Mouse (Mus musculus): Measurements from ENCODE around the gene Tk1.
"Not testable (repeated sequence)": the region's sequence is repeated elsewhere in the genome, so short reads cannot be mapped to it uniquely, and the experiment has no call there.

Tk1 gene

DNA sequence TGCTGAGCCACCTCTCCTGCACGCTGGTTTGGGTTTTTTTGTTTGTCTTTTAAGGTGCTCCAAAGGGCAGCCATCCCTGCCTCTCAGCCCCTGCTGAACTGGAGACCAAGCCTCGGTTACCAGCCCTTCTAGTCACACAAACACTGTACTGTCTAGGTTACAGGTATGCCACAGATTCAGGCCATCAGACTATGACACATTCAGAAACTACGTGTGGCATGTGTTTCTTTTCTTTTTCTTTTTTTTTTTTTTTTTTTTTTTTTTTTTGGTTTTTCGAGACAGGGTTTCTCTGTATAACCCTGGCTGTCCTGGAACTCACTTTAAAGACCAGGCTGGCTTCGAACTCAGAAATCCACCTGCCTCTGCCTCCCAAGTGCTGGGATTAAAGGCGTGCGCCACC, 37.4 kb downstream of the Tk1 start:
- not testable (repeated sequence) for DNase-seq

DNA sequence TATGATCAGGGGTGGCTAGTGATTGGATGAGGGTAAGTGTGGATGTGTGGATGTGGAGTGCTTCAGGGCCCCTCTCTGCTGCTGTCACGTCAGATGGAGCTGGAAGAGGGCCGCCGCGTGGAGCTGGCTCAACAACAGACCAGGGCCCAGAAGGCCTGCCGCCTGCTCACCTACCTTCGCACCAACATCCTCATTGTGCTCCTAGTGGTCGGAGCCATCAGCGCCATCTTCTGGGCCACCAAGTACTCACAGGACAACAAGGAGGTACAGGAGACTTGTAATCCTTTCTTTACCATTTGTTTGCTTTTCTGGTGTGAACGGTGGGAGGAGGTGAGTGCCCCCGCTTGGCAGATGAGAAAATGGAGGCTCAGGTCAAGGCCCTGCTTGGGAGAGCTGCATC, 39.6 kb downstream of the Tk1 start:
- peak; percentile 79 for DNase-seq

DNA sequence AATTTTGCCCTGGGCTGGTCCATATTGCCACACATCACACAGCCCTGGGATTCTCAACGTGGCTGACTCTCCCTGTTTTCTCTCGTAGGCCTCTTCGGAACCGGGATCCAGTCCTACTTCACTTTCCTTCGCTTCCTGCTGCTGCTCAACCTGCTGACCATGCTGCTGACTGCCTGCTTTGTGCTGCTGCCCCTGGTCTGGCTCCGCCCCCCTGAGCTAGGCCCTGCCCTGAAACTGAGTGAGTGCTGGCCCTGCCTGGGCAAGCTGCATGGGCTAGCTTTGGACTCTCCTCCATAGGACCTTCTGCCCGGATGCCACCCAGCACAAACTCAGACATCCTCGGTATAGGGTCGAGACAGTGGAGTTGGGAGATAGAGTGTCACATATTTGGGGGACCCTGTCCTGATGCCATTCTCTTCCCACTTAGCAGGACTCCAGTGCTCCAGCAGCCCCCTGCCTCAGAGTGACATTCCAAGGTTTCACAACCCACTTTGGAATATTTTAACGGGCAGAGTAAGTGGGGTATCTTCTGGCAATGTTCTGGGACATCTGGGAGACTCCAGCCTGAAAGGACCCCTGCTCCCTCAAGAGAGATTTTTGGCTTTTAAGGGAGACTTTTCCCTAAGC, 42.1 kb downstream of the Tk1 start:
- DNase-seq = peak; percentile 44

DNA sequence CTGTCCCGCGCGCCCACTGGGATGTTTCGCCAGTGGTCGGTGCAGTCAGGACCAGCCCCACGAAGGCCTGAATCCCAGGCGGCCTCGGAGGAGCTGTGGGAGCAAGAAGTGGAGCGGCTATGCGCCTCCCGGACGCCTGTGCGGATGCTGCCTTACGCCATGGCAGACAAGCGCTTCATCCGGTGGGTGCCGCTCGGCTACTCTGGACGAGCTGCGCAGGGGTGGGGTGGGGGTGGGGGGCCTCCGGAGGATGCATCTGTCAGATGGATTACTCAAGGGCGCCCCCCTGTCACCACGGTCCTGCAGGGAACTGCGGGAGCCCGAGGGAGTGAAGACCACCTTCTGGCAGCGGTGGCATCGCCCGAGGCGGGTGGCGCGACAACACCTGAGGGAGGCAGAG, 42.8 kb downstream of the Tk1 start:
- peak; percentile 81 for DNase-seq

DNA sequence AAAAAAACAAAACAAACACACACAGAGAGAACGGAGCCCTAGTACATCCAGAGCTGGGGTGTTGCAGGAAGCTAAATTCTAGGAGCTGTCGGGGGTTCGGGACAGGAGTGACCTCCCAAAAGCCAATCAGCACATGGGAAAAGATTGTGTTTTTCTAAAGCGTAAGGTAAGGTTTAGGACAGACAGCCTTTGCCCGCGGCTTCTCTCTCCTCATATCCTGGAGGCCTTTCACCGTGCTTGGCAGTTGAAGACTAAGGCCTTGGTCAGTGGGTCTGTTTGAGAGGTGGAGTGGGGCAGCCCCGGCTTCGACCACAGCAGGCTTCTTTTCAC, 43.2 kb downstream of the Tk1 start:
- DNase-seq = no peak

DNA sequence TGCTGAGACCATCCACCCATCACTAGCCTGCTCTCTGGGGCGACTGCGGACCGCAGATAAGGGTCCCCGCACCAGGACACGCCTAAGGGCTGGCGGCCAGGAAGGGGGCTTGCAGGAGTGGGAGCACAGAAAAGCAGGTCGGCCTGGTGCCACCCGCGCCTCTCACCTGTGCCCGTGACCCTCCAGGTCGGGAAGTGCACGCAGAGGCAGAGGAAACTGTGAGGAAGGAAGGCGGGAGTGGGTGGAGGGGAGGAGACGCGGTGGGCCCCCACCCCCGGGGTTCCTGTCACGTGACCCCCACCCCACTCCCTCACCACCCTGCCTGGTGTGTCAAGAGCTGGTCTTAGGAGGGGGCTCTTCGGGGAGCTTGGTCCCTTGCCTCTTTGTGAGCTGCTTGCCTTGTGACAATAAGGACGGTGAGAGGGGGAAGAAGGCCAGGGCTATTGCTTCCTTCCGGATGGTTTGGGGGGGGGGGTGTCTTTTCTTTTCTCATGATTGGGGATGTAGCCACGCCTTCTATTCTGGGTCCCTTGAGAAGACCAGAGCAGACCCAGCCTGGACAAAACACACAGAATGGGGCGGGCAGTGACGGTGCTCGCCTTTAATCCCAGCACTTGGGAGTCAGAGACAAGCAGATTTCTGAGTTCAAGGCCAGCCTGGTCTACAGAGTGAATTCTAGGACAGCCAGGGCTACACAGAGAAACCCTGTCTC, 43.7 kb downstream of the Tk1 start, which contains the start of the genes Tmc8 and Tmc6:
Tmc8 (plus strand) TSS at position 84 of the 712 bp plus-strand sequence.
Tmc6 (minus strand) TSS at position 206 of the 712 bp plus-strand sequence.
- no peak for DNase-seq

DNA sequence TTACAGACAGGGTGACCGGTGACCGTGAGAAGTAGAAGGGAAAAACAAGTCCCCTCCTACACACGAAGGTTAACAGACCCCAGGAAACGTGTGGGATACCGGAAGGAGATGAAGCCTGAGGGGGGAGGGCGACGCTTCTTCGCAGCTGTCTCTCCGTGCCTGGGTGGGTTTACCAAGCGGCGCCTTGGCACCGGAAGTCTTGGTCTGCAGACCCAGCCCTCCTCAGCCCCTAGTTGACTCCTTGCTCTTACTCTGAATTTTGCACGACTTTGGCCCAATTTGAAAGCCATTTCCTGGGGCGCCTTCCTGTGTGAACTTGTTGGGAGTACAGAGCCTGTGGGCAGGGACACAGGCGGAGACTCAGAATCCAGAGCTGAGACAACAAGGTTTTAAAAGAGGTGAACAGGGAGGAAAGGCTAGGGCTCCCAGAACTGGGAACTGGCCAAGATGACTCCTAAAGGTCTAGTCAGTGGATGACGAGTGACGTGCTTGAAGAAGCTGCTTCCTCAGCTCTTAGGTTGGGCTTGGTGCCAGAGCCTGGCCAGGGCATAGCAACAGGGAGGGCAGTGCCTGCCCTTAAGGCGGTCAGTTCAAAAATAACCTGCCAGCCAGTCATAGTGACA, 44.6 kb downstream of the Tk1 start:
- peak; percentile 23 for DNase-seq

DNA sequence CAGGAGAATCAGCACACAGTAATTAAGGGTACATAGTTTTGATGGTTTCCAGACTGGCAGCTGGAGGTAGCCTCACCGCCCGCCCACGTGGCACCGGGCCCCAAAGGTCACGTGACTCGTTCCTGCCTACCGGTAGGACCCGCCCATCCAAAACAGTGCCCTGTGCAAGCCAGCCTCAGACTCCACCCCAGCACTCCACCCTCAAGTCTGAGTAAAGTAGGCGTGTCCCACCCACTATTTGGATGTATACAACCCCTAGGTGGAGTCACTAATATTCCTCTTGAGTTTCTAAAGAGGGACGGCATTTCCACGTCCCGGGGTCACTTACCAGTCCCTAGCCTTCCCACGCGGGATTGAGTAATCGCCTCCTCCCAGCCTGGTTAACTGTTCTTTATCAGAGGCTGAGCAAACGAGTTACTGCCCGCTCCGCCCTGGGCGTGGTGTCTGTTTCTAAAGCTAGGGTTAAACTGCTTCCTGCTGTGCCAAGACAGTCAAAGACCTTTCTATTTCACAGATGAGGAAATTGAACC, 45.2 kb downstream of the Tk1 start:
- DNase-seq = peak; percentile 92

DNA sequence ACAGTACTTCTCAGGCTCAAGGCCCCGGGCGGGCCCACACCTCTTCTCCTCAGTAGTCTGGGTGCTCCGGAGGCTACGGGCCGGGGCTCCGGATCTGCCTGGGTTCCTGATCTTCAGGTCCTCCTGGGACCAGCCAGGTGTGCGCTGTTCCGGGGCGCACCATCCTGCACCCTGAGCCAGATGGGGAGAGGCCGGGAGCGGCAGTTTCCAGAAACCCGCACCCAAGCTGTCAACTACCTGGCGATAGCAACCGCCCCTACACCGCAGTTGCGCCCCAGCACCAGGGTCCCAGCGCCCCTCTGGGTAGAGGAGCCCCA, 45.7 kb downstream of the Tk1 start:
- no peak for DNase-seq

DNA sequence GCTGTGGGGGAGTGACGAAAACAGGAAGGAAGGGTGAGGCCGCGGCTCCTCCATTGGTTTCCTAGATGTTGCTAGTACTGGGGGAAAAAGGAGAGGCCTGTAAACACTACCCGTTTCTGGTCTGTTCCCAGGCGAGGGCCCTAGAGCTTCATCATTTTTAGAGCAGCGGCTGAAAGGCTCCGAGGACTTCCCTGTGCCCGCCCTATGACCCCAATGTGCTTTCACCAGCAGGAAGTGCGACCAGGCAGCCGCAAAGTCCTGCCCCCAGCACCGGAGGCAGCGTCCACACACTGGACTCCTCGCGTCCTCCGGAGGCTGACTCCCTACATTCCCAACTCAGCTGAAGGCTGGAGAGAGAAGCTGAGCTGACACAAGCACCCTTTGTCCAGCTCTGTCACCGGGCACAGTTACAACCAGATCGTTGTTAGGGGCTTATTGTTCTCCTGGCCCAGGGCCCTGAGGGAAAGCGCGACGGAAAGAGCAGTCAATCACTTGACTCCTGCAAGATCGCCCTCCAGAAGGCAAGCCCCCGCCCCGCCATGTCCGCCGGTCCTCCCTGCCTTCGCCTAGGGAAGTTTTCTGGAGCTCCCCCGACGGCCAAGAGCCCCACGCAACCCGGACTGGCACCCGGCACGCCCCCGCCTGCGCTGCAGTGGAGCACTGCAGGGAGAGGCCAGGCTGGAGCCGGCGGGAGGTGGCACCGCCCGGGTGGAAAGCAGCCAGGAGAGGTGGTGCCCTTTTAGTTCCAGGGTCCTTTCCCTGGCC, 46.3 kb downstream of the Tk1 start:
- DNase-seq = peak; percentile 82

DNA sequence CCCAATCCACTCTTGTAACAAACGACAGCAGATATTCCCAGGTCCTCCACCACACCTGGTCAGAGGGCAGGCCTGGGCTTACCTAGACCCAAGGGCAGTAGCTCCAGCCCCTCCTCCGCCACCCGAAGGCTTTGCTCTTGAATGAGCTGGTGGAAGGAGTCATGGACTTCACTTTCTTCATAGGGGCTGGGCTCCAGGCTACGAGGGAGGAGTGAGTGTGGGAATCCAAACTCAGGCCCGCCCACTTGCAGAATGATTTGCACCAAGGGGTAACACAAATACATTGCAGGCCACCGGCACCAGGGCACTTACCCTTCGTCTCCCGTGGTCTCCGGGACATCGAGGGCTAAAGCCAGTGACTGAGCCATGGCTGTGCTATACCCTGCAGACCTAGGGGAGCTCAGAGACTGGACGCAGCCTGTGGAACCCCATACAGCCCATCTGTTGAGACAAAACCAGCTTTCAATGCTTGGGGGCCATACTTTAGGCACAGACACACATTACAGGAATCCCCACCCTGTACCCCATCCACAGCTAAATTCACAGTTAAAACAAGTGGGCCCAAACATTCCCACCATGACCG, 47.0 kb downstream of the Tk1 start:
- DNase-seq = peak; percentile 41

DNA sequence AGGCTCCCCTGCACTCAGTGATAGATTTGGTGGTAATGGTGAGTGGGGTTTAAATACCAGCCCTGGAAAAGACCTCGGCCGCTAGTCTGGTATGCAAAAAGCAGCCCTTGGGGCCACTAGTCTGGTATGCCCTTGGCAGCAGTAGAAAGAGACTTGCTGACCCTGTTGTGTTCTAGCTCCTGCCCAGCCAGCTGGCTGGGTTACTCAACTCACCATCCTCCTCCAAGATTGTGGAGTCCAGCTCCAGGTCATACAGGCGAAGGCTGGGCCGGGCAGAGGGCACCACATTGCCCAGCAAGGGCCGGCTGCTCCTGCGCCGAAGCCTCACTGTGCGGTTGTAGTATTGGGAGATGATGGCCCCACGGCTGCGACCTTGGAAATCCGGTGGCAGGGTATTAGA, 47.9 kb downstream of the Tk1 start:
- DNase-seq = no peak

DNA sequence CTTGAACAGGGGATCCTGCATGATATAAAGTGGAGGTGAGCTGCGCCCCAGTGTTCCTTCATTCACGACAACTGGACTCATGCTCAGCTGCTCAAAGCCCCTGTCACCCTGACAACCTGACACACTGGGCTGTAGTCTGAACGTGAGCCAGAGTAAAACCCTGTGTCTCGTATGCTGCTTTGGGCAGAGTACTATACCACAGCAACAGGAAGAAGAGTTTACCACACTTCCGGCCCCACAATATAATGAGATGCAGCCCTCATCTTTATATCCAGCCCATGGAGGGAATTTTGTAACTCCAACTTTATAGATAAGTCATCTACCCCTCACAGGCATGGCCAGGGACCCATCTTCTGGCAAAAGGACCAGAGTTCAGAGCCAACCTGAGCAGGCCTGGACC, 48.8 kb downstream of the Tk1 start:
- no peak for DNase-seq

DNA sequence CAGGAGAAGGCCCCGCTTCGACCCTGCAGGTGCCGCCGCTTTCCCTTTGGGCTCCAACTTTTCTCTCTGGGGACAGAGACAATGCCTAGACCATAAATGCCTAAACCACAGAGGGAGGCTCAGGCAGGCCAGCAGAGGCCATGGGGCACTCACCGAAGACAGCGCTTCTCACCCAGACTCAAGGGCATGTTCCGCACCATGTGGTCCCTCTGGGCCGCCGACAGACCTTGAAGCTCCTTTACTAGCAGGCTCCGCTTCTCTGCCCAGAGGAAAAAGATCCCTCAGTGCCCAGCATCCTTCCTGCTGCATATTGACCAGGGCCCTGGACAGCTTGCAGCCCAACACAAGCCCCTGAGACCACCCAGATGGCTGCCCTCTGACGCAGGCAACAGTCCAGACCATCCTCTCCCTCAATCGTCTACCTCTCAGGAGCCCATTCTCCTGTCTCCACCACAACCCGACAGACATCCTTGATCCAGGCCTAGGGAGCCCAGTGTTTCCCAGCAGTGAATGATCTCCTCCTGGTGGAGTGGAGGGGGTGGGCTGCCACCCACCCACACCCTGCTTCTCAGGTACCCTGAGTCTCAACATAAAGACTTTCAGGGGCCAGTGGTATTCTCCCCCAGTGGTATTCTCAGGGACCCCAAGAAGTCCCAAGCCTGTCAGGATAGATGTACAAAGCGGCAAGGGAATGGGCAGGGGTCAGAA, 49.7 kb downstream of the Tk1 start:
- DNase-seq = no peak

DNA sequence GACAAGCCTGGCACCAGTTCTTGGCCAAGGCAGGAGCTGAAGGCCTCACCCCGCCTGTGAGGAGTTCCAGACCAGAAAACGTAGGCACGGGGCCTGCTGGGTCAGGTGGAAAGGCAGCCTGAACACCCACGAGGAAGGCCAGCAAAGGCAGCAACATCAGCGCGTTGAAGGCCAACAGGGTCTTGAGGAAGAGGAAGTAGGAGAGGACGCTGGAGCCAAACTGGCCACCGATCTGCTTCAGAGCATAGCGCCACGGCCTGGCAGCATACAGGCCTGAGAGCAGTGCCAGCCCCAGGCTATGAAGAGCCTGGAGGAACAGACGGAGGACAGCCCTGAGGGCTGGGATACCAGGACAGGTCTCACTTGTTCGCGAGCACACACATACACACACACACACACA, 50.4 kb downstream of the Tk1 start:
- no peak for DNase-seq

DNA sequence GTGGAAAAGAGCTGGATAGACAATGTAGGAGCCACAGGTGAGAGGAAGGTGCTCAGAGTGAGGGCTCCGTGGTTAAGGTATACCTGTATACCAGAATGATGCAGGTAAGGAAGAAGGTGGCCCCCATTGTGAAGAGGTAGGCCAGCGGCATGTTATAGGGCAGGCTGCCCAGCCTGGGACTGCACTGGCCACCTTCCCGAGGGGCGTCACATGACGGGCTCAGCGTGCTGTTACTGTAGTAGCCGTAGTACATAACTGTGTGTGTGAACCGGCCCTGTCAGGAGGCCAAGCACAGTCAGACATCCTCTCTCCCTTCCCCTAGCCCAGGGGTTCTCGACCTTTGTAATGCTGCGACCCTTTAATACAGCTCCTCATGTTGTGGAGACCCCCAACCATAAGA, 51.0 kb downstream of the Tk1 start:
- no peak for DNase-seq

DNA sequence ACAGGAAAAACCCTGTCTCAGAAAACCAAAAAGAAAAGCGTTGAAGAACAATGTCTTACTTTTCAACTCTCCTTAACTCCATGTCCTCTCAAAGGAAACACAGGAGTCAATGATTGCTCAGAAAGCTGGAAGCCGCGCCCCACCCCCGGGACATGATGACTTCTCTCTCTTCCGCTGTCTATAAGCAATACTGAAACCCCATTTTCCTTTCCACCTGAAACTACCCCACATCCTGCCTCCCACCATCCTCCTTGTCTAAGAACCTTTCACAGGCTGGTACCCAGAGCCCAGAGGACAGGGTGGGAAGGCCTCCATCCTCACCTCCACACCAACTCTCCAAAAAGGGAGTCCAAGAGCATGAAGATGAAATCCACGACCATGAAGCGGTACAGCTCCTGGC, 53.5 kb downstream of the Tk1 start:
- no peak for DNase-seq

DNA sequence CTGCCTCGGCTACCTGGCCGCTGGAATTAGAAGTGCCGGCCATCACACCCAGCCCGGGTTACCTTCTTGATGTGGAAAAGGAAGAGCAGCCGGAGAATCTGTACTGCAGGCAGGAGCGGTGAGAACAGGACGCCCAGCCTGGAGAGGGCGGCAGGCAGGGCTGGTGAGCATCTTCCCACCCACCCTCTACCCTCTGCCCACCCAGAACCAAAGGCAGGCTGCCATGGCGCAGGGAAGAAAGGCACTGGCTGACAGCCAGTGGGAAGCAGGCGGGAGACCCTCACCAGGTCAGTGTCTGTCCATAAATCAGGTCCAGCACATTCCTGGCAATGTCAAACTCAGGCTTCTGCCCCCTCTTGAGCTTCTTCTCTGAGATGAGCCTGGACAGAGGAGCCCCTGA, 55.5 kb downstream of the Tk1 start:
- no peak for DNase-seq

DNA sequence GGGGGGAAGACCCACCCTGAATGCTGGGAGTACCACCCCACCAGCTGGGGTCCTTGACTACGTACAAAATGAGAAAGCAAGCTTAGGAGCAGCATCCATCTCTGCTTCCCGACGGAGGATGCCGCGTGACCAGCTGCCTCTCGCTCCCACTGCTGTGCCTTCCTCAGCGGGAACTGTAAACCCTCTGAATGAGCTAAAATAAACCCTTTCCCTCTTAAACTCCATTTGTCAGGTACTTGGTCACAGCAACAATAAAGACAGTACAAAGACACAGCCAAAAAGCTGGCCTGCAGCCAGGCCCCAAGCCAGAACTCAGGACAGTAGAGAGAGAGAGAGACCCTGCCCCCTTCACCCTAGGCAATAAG, 56.2 kb downstream of the Tk1 start:
- DNase-seq = no peak

DNA sequence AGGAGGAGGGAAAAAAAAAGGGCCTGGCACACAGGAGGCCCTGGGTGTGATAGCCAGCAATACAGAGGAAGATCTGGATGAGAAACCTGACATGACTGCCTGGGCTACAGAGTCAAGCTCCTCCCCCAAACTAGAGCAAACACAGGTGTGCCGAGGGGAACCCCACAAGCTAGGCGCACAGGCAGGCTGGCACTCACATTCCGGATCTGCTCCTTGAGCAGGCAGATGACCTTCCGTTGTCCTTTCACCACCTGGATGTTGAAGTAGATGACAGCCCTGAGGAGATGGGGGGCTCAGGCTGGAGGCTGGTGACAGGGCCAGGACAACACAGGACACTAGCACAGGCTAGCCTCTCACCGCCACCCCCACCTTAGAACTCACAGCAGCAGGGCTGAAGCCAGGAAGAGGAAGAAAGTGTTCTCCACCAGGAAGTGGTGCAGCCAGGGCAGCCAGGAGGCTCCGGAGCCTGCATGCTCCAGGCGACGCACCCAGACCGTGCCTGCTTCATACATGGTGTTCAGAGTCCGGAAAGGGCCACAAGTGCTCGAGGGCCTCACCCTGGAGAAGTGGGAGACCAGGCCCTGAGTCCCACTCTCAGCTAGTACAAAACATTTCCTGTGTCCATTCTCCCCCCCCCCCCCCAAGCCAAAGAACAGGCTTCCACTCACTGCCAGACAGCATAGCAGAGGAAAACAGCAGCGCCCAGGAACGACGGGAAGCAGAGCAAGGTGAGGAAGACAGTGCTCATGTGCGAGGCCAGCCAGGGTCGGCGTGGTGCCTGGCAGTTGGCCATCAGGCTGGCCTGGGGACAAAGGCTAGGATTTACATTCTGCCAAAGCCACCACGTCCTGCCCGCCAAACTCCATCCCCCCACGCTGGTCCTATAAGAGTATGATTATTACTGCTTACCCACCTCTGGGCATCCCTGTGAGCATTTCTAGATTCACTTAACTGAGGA, 56.9 kb downstream of the Tk1 start:
- no peak for DNase-seq

DNA sequence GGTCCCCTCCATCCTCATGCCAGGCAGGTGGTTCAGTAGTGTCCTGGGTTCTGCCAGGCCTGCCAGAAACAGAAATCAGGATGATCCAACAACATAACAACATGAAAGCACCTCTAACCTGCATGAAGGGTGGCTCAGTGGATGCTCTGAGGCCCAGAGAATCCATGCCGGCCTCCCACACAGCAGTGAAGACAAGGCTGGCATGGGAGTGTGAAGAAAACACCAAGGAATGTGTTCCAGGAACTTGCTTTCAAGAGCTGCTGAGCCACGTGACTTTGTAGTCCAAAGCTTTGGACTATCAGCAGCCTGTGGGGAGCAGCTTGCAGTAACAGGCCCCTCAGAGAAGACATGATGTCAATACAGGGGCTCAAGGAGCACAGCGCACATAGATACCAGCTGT, 59.6 kb downstream of the Tk1 start:
- no peak for DNase-seq

Data from embryo, embryonic 11 days (tissue).